Mouse (Mus musculus) liver, postnatal 0 days (tissue): ENCODE measurements around the gene Mboat2.

Source experiments
- CTCF ChIP-seq: sonication (generic); IDR thresholded peaks from 2 replicates; pipeline ENCODE4 v1.5.1; 2016; ENCODE audit warnings: antibody characterized with exemption, low read depth
- EP300 ChIP-seq: IDR thresholded peaks from 2 replicates; pipeline ENCODE4 v1.6.1; 2016; ENCODE audit warnings: antibody characterized with exemption, low read depth, mild to moderate bottlenecking

- TF ChIP-seq EP300 (no peak), CTCF (no peak)
Measured at GRCm38 (mm10) chr12:24843395-24844072, 12.9 kb downstream of the Mboat2 start.
